1 mouse cellular context compared by ENCODE assay signal in the genomic region with DNA sequence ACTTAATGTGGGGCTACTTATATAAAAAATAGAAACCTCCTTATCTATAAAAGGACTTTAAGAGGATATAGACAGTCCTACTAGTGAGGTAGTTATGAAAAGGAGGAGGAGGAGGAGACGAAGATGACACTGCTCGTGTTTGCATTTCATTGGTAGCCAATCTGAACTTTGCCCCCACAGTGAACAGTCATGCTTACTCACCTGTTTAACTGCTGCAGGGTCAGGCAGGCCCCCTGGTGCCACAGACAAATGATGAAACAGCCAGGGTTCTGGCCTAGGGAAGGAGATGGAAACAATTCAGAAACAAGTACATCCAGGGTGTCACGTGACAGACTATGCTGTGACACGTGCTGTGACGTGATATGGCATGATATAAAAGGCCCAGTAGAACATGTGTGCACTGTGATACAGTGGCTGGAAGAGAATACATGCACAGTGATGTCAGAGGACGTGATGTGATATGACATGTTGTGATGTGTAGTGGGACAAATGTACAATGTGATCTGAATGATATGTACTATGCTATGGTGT.
A peak's percentile ranks its signal among the peaks of the same experiment; 100 is the strongest.
TF ChIP-seq lines count a peak whose summit lies in the region.

No protein-coding gene starts in this region.

TF ChIP-seq in CH12.LX, 34 proteins besides CTCF, POLR2A, EP300 and RAD21:
- peak; percentile 45; the same call in 1 of the 2 replicates for TF ChIP-seq BHLHE40 (IDR thresholded peaks at IDR 0.05; ENCODE audit: low read depth, low read length)
- TF ChIP-seq CHD2 (IDR thresholded peaks at IDR 0.05; ENCODE audit: low read length) = no peak
- no peak for TF ChIP-seq PAX5 (IDR thresholded peaks at IDR 0.05; ENCODE audit: low read length)
- 0 out of 2 replicates have a peak, but pooled peaks have one; percentile 10 for TF ChIP-seq USF2 (conservative IDR thresholded peaks at IDR 0.05; ENCODE audit: low read depth, low read length)
- no peak for TF ChIP-seq MAX (IDR thresholded peaks at IDR 0.05; ENCODE audit: low read length)
TF ChIP-seq in CH12.LX: peak in this region for 2.
